Mouse (Mus musculus): ENCODE measurements around the gene Zmynd12. TPM values are rescaled to one million over a fixed set of nuclear protein-coding genes. Genes with fewer than 3 reads are reported as not detected.
A peak's percentile ranks its signal among the peaks of the same experiment; 100 is the strongest.

The Zmynd12 gene
- total and polyA plus RNA-seq, 3 experiments = 0.25 to 0.75 (median 0.53) TPM

- no peak overlapping the region for H3K4me3 ChIP-seq (replicated peaks in 1 of 3; ENCODE audit: low read depth in 2 of 3, low read length in 2 of 3, poor library complexity in 1 of 3)
- H3K9ac ChIP-seq (ENCODE audit: insufficient read depth, low read depth) = no peak overlapping the region
- DNase-seq (ENCODE audit: extremely low read depth) = no peak
- H3K79me2 ChIP-seq (replicated peaks; ENCODE audit: control insufficient read depth, extremely low read depth, insufficient read depth, poor library complexity, severe bottlenecking) = no peaks in the 10 kb centered on the region
- TF ChIP-seq CTCF (conservative IDR thresholded peaks at IDR 0.05 in 1 of 2, IDR thresholded peaks at IDR 0.05 in 1 of 2; ENCODE audit: low read depth in 2 of 2, low read length in 2 of 2) (no peak), ETS1 (conservative IDR thresholded peaks at IDR 0.05; ENCODE audit: low read depth, low read length) (no peak), USF2 (conservative IDR thresholded peaks at IDR 0.05; ENCODE audit: low read depth, low read length) (no peak), MYC (IDR thresholded peaks at IDR 0.05; ENCODE audit: low read depth, low read length) (no peak), CHD2 (IDR thresholded peaks at IDR 0.05; ENCODE audit: low read length) (no peak), E2F4 (IDR thresholded peaks at IDR 0.05; ENCODE audit: insufficient replicate concordance, low read depth, low read length) (no peak)
- no peaks in the 10 kb centered on the region for H3K27me3 ChIP-seq (replicated peaks)
- dilution Hi-C loops (cut with MboI; ENCODE audit: extremely low pct_ligation_motif_present, extremely low pct_unique_long_range_greater_than_20kb, low sequenced_read_pairs) (no loop called here), in situ Hi-C loops (cut with MboI; ENCODE audit: low pct_ligation_motif_present, low pct_unique_long_range_greater_than_20kb, low sequenced_read_pairs) (loop anchor here (10.0 kb wide), 1 partner anchor 239 kb away; no protein-coding TSS in a partner anchor)
- peaks cover 0 to 2% of the 10 kb centered on the region in 2 experiments for H3K36me3 ChIP-seq (replicated peaks in 1 of 2; ENCODE audit: control insufficient read depth in 1 of 2, insufficient read depth in 1 of 2, low read length in 1 of 2)
- H3K4me1 ChIP-seq (ENCODE audit: control insufficient read depth in 1 of 2, insufficient read depth in 2 of 2) = peaks cover 3 to 23% of the 10 kb centered on the region in 2 experiments
- no peak overlapping the region for H3K27ac ChIP-seq (ENCODE audit: insufficient read depth, low read depth)
- H3K9me3 ChIP-seq (replicated peaks; ENCODE audit: low read length) = no peaks in the 10 kb centered on the region
- no peak overlapping the region for H3K4me2 ChIP-seq (ENCODE audit: insufficient read depth, low read depth, poor library complexity, severe bottlenecking)
These were observed 3.0 kb downstream of the Zmynd12 start for GRCm38 (mm10) chr4:119425601-119426000.

DNA sequence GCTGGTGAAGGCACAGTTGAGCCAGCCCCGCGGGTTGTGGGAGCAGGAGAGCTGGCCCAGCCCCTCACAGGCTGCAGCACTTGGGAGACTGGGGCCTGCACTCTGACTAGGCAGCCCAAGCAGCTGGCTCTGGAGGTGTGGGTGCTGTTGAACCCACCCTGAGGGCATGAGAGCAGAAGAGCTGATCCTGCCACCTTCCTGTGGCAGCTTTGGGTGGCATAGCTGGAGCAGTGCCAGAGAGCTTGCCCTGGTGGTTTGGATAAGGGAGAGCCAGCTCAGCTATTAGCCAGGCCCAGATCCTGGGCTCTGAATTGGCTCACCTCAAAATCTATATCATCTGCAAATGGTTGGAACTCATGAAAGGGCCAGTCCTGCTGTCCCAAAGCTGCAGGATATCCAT lies 5.1 kb downstream of the Zmynd12 start:
- Histone ChIP-seq H3K9ac (ENCODE audit: insufficient read depth, low read depth) (no peak overlapping the region), H3K9me3 (replicated peaks; ENCODE audit: low read length) (no peaks in the 10 kb centered on the region), H3K27me3 (replicated peaks) (no peaks in the 10 kb centered on the region), H3K4me1 (ENCODE audit: control insufficient read depth in 1 of 2, insufficient read depth in 2 of 2) (peaks cover 5 to 21% of the 10 kb centered on the region in 2 experiments), H3K4me3 (replicated peaks in 1 of 3; ENCODE audit: low read depth in 2 of 3, low read length in 2 of 3, poor library complexity in 1 of 3) (no peak overlapping the region), H3K27ac (ENCODE audit: insufficient read depth, low read depth) (no peak overlapping the region), H3K79me2 (replicated peaks; ENCODE audit: control insufficient read depth, extremely low read depth, insufficient read depth, poor library complexity, severe bottlenecking) (no peaks in the 10 kb centered on the region), H3K4me2 (ENCODE audit: insufficient read depth, low read depth, poor library complexity, severe bottlenecking) (no peak overlapping the region), H3K36me3 (replicated peaks in 1 of 2; ENCODE audit: control insufficient read depth in 1 of 2, insufficient read depth in 1 of 2, low read length in 1 of 2) (peaks cover 0 to 2% of the 10 kb centered on the region in 2 experiments)
- TF ChIP-seq ETS1 (conservative IDR thresholded peaks at IDR 0.05; ENCODE audit: low read depth, low read length) = no peak
- TF ChIP-seq SMC3 (IDR thresholded peaks at IDR 0.05; ENCODE audit: low read depth, low read length) = no peak
- no peak for TF ChIP-seq MAZ (IDR thresholded peaks at IDR 0.05; ENCODE audit: low read depth, low read length)
- DNase-seq (ENCODE audit: extremely low read depth) = no peak
- dilution Hi-C loops (cut with MboI; ENCODE audit: extremely low pct_ligation_motif_present, extremely low pct_unique_long_range_greater_than_20kb, low sequenced_read_pairs) = no loop called here
- in situ Hi-C loops (cut with MboI; ENCODE audit: low pct_ligation_motif_present, low pct_unique_long_range_greater_than_20kb, low sequenced_read_pairs) = loop anchor here (10.0 kb wide), 1 partner anchor 237 kb away; no protein-coding TSS in a partner anchor

GRCm38 (mm10) chr4:119430678-119431077 lies 8.1 kb downstream of the Zmynd12 start:
- Histone ChIP-seq H3K4me2 (ENCODE audit: insufficient read depth, low read depth, poor library complexity, severe bottlenecking) (peak overlapping the region; percentile 51), H3K4me1 (ENCODE audit: control insufficient read depth in 1 of 2, insufficient read depth in 2 of 2) (peaks cover 5 to 11% of the 10 kb centered on the region in 2 experiments), H3K9me3 (replicated peaks; ENCODE audit: low read length) (peaks cover 2% of the 10 kb centered on the region), H3K9ac (ENCODE audit: insufficient read depth, low read depth) (peak overlapping the region; percentile 32; the same call in 1 of the 2 replicates), H3K79me2 (replicated peaks; ENCODE audit: control insufficient read depth, extremely low read depth, insufficient read depth, poor library complexity, severe bottlenecking) (no peaks in the 10 kb centered on the region), H3K27me3 (replicated peaks) (no peaks in the 10 kb centered on the region), H3K27ac (ENCODE audit: insufficient read depth, low read depth) (no peak overlapping the region), H3K4me3 (replicated peaks in 1 of 3; ENCODE audit: low read depth in 2 of 3, low read length in 2 of 3, poor library complexity in 1 of 3) (peak overlapping the region in 1 of 3 experiments; percentile 20), H3K36me3 (replicated peaks in 1 of 2; ENCODE audit: control insufficient read depth in 1 of 2, insufficient read depth in 1 of 2, low read length in 1 of 2) (no peaks in the 10 kb centered on the region)
- in situ Hi-C loops (cut with MboI; ENCODE audit: low pct_ligation_motif_present, low pct_unique_long_range_greater_than_20kb, low sequenced_read_pairs) (loop anchor here (10.0 kb wide), 1 partner anchor 104 kb away; the partner anchor contains the start of genes Foxj3 and Frg2f1), dilution Hi-C loops (cut with MboI; ENCODE audit: extremely low pct_ligation_motif_present, extremely low pct_unique_long_range_greater_than_20kb, low sequenced_read_pairs) (no loop called here)
- peak; percentile 69 for DNase-seq (ENCODE audit: extremely low read depth)
- TF ChIP-seq MAFK (IDR thresholded peaks at IDR 0.05; ENCODE audit: insufficient replicate concordance, low read length) (no peak), TBP (conservative IDR thresholded peaks at IDR 0.05; ENCODE audit: low read depth, low read length) (no peak), KAT2A (IDR thresholded peaks at IDR 0.05; ENCODE audit: insufficient replicate concordance, low read length) (no peak), NRF1 (IDR thresholded peaks at IDR 0.05; ENCODE audit: low read depth, low read length) (no peak), POLR2AphosphoS2 (IDR thresholded peaks at IDR 0.05; ENCODE audit: low read depth, low read length) (no peak), RCOR1 (conservative IDR thresholded peaks at IDR 0.05; ENCODE audit: low read depth, low read length) (no peak), UBTF (IDR thresholded peaks at IDR 0.05; ENCODE audit: low read depth, low read length) (no peak), MAX (IDR thresholded peaks at IDR 0.05; ENCODE audit: low read length) (no peak), EP300 (IDR thresholded peaks at IDR 0.05; ENCODE audit: low read length) (0 out of 2 replicates have a peak, but pooled peaks have one; percentile 10), NELFE (IDR thresholded peaks at IDR 0.05; ENCODE audit: low read depth, low read length) (0 out of 2 replicates have a peak, but pooled peaks have one; percentile 22), TCF12 (IDR thresholded peaks at IDR 0.05; ENCODE audit: low read depth, low read length) (no peak), HCFC1 (IDR thresholded peaks at IDR 0.05; ENCODE audit: low read depth, low read length) (no peak), MAZ (IDR thresholded peaks at IDR 0.05; ENCODE audit: low read depth, low read length) (no peak), ZKSCAN1 (IDR thresholded peaks at IDR 0.05; ENCODE audit: borderline replicate concordance, low read depth, low read length) (peak; percentile 76), E2F4 (IDR thresholded peaks at IDR 0.05; ENCODE audit: insufficient replicate concordance, low read depth, low read length) (no peak), ZNF384 (IDR thresholded peaks at IDR 0.05; ENCODE audit: low read depth, low read length) (peak; percentile 78), IRF4 (IDR thresholded peaks at IDR 0.05; ENCODE audit: low read depth, low read length) (peak; percentile 66; the same call in 1 of the 2 replicates), ELF1 (IDR thresholded peaks at IDR 0.05; ENCODE audit: low read depth, low read length) (peak; percentile 76), CHD1 (IDR thresholded peaks at IDR 0.05; ENCODE audit: low read depth, low read length) (no peak), MYC (IDR thresholded peaks at IDR 0.05; ENCODE audit: low read depth, low read length) (peak; percentile 72; the same call in 1 of the 2 replicates)

All from CH12.LX (cell line).